In genomic region chr1:134714166-134714565, GRCm38 (mm10) we compare ENCODE assay signal across 13 mouse cellular contexts.
A peak's percentile ranks its signal among the peaks of the same experiment; 100 is the strongest.
DNase-seq lines count a peak whose midpoint lies in the region; ATAC-seq lines count a peak whose summit lies in the region.
"Had no signal": no experiment of that assay in that cellular context is flagged by ENCODE, and none has a peak within 500 bp of the region (broad histone marks: within the 10 kb centered on the region; RNA-seq: fewer than 3 reads in every experiment).

No protein-coding gene starts in this region.

- ATAC-seq in midbrain, embryonic 16.5 days: no peak
- no peak for ATAC-seq in hindbrain, embryonic 13.5 days (ENCODE audit: low FRiP score)

- WGBS in midbrain, embryonic 10.5 days: 48% methylated on average over 8 of the region's 8 CpGs
- WGBS in midbrain, embryonic 16.5 days: 34% methylated on average over 8 of the region's 8 CpGs
- WGBS in hindbrain, embryonic 13.5 days: 22% methylated on average over 8 of the region's 8 CpGs
- WGBS in limb, embryonic 10.5 days: 72% methylated on average over 8 of the region's 8 CpGs

- peak overlapping the region; percentile 81 for H3K27ac ChIP-seq in midbrain, embryonic 10.5 days (replicated peaks)
- H3K27ac ChIP-seq in midbrain, embryonic 16.5 days (ENCODE audit: low read length): no peak overlapping the region
- H3K27ac ChIP-seq in hindbrain, embryonic 13.5 days: peak overlapping the region; percentile 58; the same call in 1 of the 2 replicates
- H3K27ac ChIP-seq in limb, embryonic 10.5 days: no peak overlapping the region

- peaks cover 83% of the 10 kb centered on the region for H3K27me3 ChIP-seq in midbrain, embryonic 10.5 days (ENCODE audit: low read depth, poor library complexity, severe bottlenecking)
- peaks cover 3% of the 10 kb centered on the region; the same call in 1 of the 2 replicates for H3K27me3 ChIP-seq in midbrain, embryonic 16.5 days (ENCODE audit: control insufficient read depth, insufficient read depth, low read depth, low read length)
- H3K27me3 ChIP-seq in hindbrain, embryonic 13.5 days: peaks cover 27% of the 10 kb centered on the region
- peaks cover 62% of the 10 kb centered on the region for H3K27me3 ChIP-seq in limb, embryonic 10.5 days (ENCODE audit: low read depth, poor library complexity, severe bottlenecking)

- H3K36me3 ChIP-seq in midbrain, embryonic 10.5 days: peaks cover 4% of the 10 kb centered on the region; the same call in 1 of the 2 replicates
- no peaks in the 10 kb centered on the region for H3K36me3 ChIP-seq in midbrain, embryonic 16.5 days (ENCODE audit: control insufficient read depth, insufficient read depth, low read length)
- H3K36me3 ChIP-seq in hindbrain, embryonic 13.5 days: no peaks in the 10 kb centered on the region
- no peaks in the 10 kb centered on the region for H3K36me3 ChIP-seq in limb, embryonic 10.5 days

- peak; percentile 28 for DNase-seq in embryo, embryonic 10.5 days (ENCODE audit: low spot score)
- no peak for DNase-seq in embryo, embryonic 11 days
- DNase-seq in midbrain, embryonic 10.5 days (ENCODE audit: low spot score): peak; percentile 44
- peak; percentile 55 for DNase-seq in cerebellum, adult 8-10 months
- no peak for DNase-seq in limb, embryonic 10.5 days (ENCODE audit: low spot score)
- no peak for DNase-seq in liver
- DNase-seq: adrenal gland, postnatal 10 days; gastrocnemius, postnatal 25 days; kidney, adult 9 months; right cerebral cortex, postnatal 25 days; thymus, postnatal 14 days had no signal

- no peaks in the 10 kb centered on the region for H3K9me3 ChIP-seq in midbrain, embryonic 10.5 days (replicated peaks)
- H3K9me3 ChIP-seq in midbrain, embryonic 16.5 days (replicated peaks; ENCODE audit: control insufficient read depth, low read length, poor library complexity, severe bottlenecking): no peaks in the 10 kb centered on the region
- H3K9me3 ChIP-seq in hindbrain, embryonic 13.5 days: no peaks in the 10 kb centered on the region
- H3K9me3 ChIP-seq in limb, embryonic 10.5 days (replicated peaks): no peaks in the 10 kb centered on the region

- H3K4me3 ChIP-seq in midbrain, embryonic 10.5 days: peak overlapping the region; percentile 20; the same call in 1 of the 2 replicates
- no peak overlapping the region for H3K4me3 ChIP-seq in midbrain, embryonic 16.5 days (ENCODE audit: low read depth, low read length)
- H3K4me3 ChIP-seq in hindbrain, embryonic 13.5 days: no peak overlapping the region
- no peak overlapping the region for H3K4me3 ChIP-seq in limb, embryonic 10.5 days

- H3K9ac ChIP-seq in midbrain, embryonic 16.5 days (ENCODE audit: low read depth, low read length): no peak overlapping the region
- H3K9ac ChIP-seq in hindbrain, embryonic 13.5 days: 0 out of 2 replicates have a peak overlapping the region, but pooled peaks have one; percentile 24

- no peak overlapping the region for H3K4me2 ChIP-seq in midbrain, embryonic 16.5 days (ENCODE audit: low read length)
- no peak overlapping the region for H3K4me2 ChIP-seq in hindbrain, embryonic 13.5 days

- H3K4me1 ChIP-seq in midbrain, embryonic 10.5 days: peaks cover 73% of the 10 kb centered on the region
- H3K4me1 ChIP-seq in midbrain, embryonic 16.5 days (ENCODE audit: control insufficient read depth, insufficient read depth, low read length): peaks cover 6% of the 10 kb centered on the region
- H3K4me1 ChIP-seq in hindbrain, embryonic 13.5 days (replicated peaks): peaks cover 58% of the 10 kb centered on the region
- H3K4me1 ChIP-seq in limb, embryonic 10.5 days: peaks cover 13% of the 10 kb centered on the region

Comparison
In these comparisons a context has a peak if more than half of its experiments do, and no peak if none do; other contexts are left out.
1. DNase-seq: peak in embryo, embryonic 10.5 days (single experiment), midbrain, embryonic 10.5 days (single experiment) and cerebellum, adult 8-10 months (single experiment); none in embryo, embryonic 11 days (single experiment), limb, embryonic 10.5 days (single experiment) and liver (single experiment).
2. H3K27ac ChIP-seq: peak in midbrain, embryonic 10.5 days (single experiment) and hindbrain, embryonic 13.5 days (single experiment); none in midbrain, embryonic 16.5 days (single experiment) and limb, embryonic 10.5 days (single experiment).